Mouse (Mus musculus) erythroblast, embryonic 14.5 days (primary cell): Measurements from ENCODE around the gene Cdk11b.

Source experiments
- GATA1 ChIP-seq: IDR thresholded peaks from 2 replicates; pipeline ENCODE4 v1.6.1; 2012; ENCODE audit warnings: low read length, inconsistent platforms, mixed read lengths
- TAL1 ChIP-seq: IDR thresholded peaks from 3 replicates; pipeline ENCODE4 v1.6.1; 2012; ENCODE audit warnings: low read length, inconsistent platforms, mixed read lengths

GRCm38 (mm10) chr4:155690571-155691375 is 66.1 kb downstream of the Cdk11b start:
- TF ChIP-seq TAL1 (no peak), GATA1 (no peak)
